ENCODE assay signal across 16 mouse cellular contexts in genomic region chr10:19692332-19692731, GRCm38 (mm10). TPM values are rescaled to one million over a fixed set of nuclear protein-coding genes. Genes with fewer than 3 reads are reported as not detected.
DNase-seq lines count a peak whose midpoint lies in the region; ATAC-seq and TF ChIP-seq lines count a peak whose summit lies in the region.
"Had no signal": no experiment of that assay in that cellular context is flagged by ENCODE, and none has a peak within 500 bp of the region (broad histone marks: within the 10 kb centered on the region; RNA-seq: fewer than 3 reads in every experiment).

No protein-coding gene starts in this region.

- H3K4me1 ChIP-seq in heart, embryonic 16.5 days (ENCODE audit: control insufficient read depth, insufficient read depth, low read length): 0 out of 2 replicates have a peak, but pooled peaks cover 3% of the 10 kb centered on the region
- H3K4me1 ChIP-seq in megakaryocyte, embryonic 14.5 days: peaks cover 38% of the 10 kb centered on the region
- peaks cover 21% of the 10 kb centered on the region for H3K4me1 ChIP-seq in bone marrow macrophage, adult 2 months (ENCODE audit: control insufficient read depth, insufficient read depth, low read length)
- no peaks in the 10 kb centered on the region for H3K4me1 ChIP-seq in olfactory bulb, adult 2 months (ENCODE audit: control insufficient read depth, insufficient read depth, low read length)
- no peaks in the 10 kb centered on the region for H3K4me1 ChIP-seq in limb, embryonic 10.5 days
- H3K4me1 ChIP-seq: embryonic facial prominence, embryonic 13.5 days; forebrain, embryonic 10.5 days; hindbrain, embryonic 13.5 days; midbrain, embryonic 13.5 days had no signal

- H3K4me3 ChIP-seq in heart, embryonic 16.5 days (ENCODE audit: low read length): no peak overlapping the region
- H3K4me3 ChIP-seq in megakaryocyte, embryonic 14.5 days (replicated peaks): peak overlapping the region; percentile 82
- 0 out of 2 replicates have a peak overlapping the region, but pooled peaks have one; percentile 3 for H3K4me3 ChIP-seq in bone marrow macrophage, adult 2 months (ENCODE audit: insufficient read depth, low read length)
- no peak overlapping the region for H3K4me3 ChIP-seq in olfactory bulb, adult 2 months (ENCODE audit: insufficient read depth, low read depth, low read length)
- no peak overlapping the region for H3K4me3 ChIP-seq in limb, embryonic 10.5 days
- H3K4me3 ChIP-seq: embryonic facial prominence, embryonic 13.5 days; forebrain, embryonic 10.5 days; heart, embryonic 12.5 days; hindbrain, embryonic 13.5 days; midbrain, embryonic 13.5 days had no signal

- WGBS in heart, embryonic 16.5 days: 80% methylated on average over 7 of the region's 7 CpGs
- 88% methylated on average over 7 of the region's 7 CpGs for WGBS in olfactory bulb, adult 2 months
- WGBS in limb, embryonic 10.5 days: 94% methylated on average over 7 of the region's 7 CpGs

- peak overlapping the region; percentile 17; the same call in 1 of the 2 replicates for H3K27ac ChIP-seq in heart, embryonic 16.5 days (ENCODE audit: low read length)
- peak overlapping the region; percentile 83 for H3K27ac ChIP-seq in bone marrow macrophage, adult 2 months (ENCODE audit: insufficient read depth, low read depth, low read length)
- H3K27ac ChIP-seq in olfactory bulb, adult 2 months (ENCODE audit: insufficient read depth, low read depth, low read length): peak overlapping the region; percentile 48; the same call in 1 of the 2 replicates
- no peak overlapping the region for H3K27ac ChIP-seq in limb, embryonic 10.5 days
- H3K27ac ChIP-seq: embryonic facial prominence, embryonic 13.5 days; forebrain, embryonic 10.5 days; hindbrain, embryonic 13.5 days; liver, embryonic 14.5 days; midbrain, embryonic 13.5 days had no signal

- H3K36me3 ChIP-seq in heart, embryonic 16.5 days (ENCODE audit: control insufficient read depth, insufficient read depth): no peaks in the 10 kb centered on the region
- no peaks in the 10 kb centered on the region for H3K36me3 ChIP-seq in megakaryocyte, embryonic 14.5 days (replicated peaks; ENCODE audit: low read length)
- no peaks in the 10 kb centered on the region for H3K36me3 ChIP-seq in limb, embryonic 10.5 days
- H3K36me3 ChIP-seq: embryonic facial prominence, embryonic 13.5 days; forebrain, embryonic 10.5 days; heart, embryonic 12.5 days; hindbrain, embryonic 13.5 days; midbrain, embryonic 13.5 days had no signal

- DNase-seq in heart, postnatal 36 days: no peak
- DNase-seq in limb, embryonic 10.5 days (ENCODE audit: low spot score): no peak
- DNase-seq: cerebellum, adult 2 months had no signal

- no peaks in the 10 kb centered on the region for H3K27me3 ChIP-seq in heart, embryonic 16.5 days (ENCODE audit: control insufficient read depth, insufficient read depth, low read length)
- peaks cover 1% of the 10 kb centered on the region for H3K27me3 ChIP-seq in megakaryocyte, embryonic 14.5 days (replicated peaks)
- H3K27me3 ChIP-seq in limb, embryonic 10.5 days (ENCODE audit: low read depth, poor library complexity, severe bottlenecking): no peaks in the 10 kb centered on the region
- H3K27me3 ChIP-seq: embryonic facial prominence, embryonic 13.5 days; heart, embryonic 12.5 days; midbrain, embryonic 13.5 days had no signal

- no peak for ATAC-seq in heart, embryonic 16.5 days (replicated peaks; ENCODE audit: extremely low read depth, insufficient read depth, low FRiP score)
- no peak for ATAC-seq in megakaryocyte, adult 5-6 weeks (ENCODE audit: poor library complexity, severe bottlenecking)

- TF ChIP-seq CTCF in bone marrow macrophage, adult 2 months (IDR thresholded peaks at IDR 0.05; ENCODE audit: low read depth, low read length): no peak
- no peak for TF ChIP-seq CTCF in olfactory bulb, adult 2 months (IDR thresholded peaks at IDR 0.05; ENCODE audit: insufficient read depth, low read depth, low read length)

- H3K9me3 ChIP-seq in heart, embryonic 16.5 days (replicated peaks; ENCODE audit: control insufficient read depth, low read length): no peaks in the 10 kb centered on the region
- no peaks in the 10 kb centered on the region for H3K9me3 ChIP-seq in megakaryocyte, embryonic 14.5 days
- no peaks in the 10 kb centered on the region for H3K9me3 ChIP-seq in limb, embryonic 10.5 days (replicated peaks)
- H3K9me3 ChIP-seq: embryonic facial prominence, embryonic 13.5 days; forebrain, embryonic 10.5 days; heart, embryonic 12.5 days; hindbrain, embryonic 13.5 days; midbrain, embryonic 13.5 days had no signal

- intact Hi-C loops in heart, postnatal 36 days (cut with DNase I): loop anchor here (2.0 to 5.0 kb wide), 4 partner anchors 95 to 775 kb away; no protein-coding TSS in a partner anchor

- H3K4me2 ChIP-seq in heart, embryonic 16.5 days (ENCODE audit: low read depth, low read length): no peak overlapping the region
- H3K4me2 ChIP-seq: embryonic facial prominence, embryonic 13.5 days; hindbrain, embryonic 13.5 days; midbrain, embryonic 13.5 days had no signal

- no peak overlapping the region for H3K9ac ChIP-seq in heart, embryonic 16.5 days (ENCODE audit: low read length)
- H3K9ac ChIP-seq: embryonic facial prominence, embryonic 13.5 days; heart, embryonic 12.5 days; hindbrain, embryonic 13.5 days; liver, embryonic 14.5 days; midbrain, embryonic 13.5 days had no signal

- TF ChIP-seq POLR2A in bone marrow macrophage, adult 2 months (IDR thresholded peaks at IDR 0.05; ENCODE audit: borderline replicate concordance, low read depth, low read length): no peak
- TF ChIP-seq POLR2A in olfactory bulb, adult 2 months (IDR thresholded peaks at IDR 0.05; ENCODE audit: insufficient read depth, low read depth, low read length): no peak

RNA-seq across cellular contexts. Expression of gene Il20ra, which starts 20.0 kb away (rescaled TPM):
- 0.12 and 0.21 TPM in 2 replicates for polyA plus RNA-seq in heart, embryonic 16.5 days (2015; fragmentation: Nextera tagmentation; extraction: Ambion mirVana)
- not detected for total RNA-seq in heart, postnatal 36 days (2021)
- 0.19 TPM in 1 of 2 replicates, not detected in the other for polyA plus RNA-seq in megakaryocyte, embryonic 14.5 days (2012; ENCODE audit: insufficient read depth, low replicate concordance)
- total RNA-seq in megakaryocyte, adult 5-6 weeks (2015): 0.39 TPM in 1 of 2 replicates, not detected in the other
- 0.73 TPM in 1 of 2 replicates, not detected in the other for total RNA-seq in megakaryocyte, adult 5-6 weeks (2017)
- polyA plus RNA-seq in bone marrow macrophage, adult 2 months (2012; ENCODE audit: insufficient read depth, insufficient read length, missing spikeins): not detected in 2 replicates
- polyA plus RNA-seq in olfactory bulb, adult 2 months (2012; ENCODE audit: insufficient read depth, insufficient read length, low replicate concordance, missing spikeins): not detected in 2 replicates
- polyA plus RNA-seq in limb, embryonic 10.5 days (2016; fragmentation: Nextera tagmentation; extraction: Ambion mirVana): 0.06 and 0.20 TPM in 2 replicates
- total RNA-seq: gastrocnemius, postnatal 25 days had no signal
- polyA plus RNA-seq: heart, embryonic 12.5 days; neural tube, embryonic 11.5 days had no signal

Comparison
In these comparisons a context has a peak if more than half of its experiments do, and no peak if none do; other contexts are left out.
1. H3K4me3 ChIP-seq: peak in megakaryocyte, embryonic 14.5 days (single experiment) and bone marrow macrophage, adult 2 months (single experiment); none in heart, embryonic 16.5 days (single experiment), olfactory bulb, adult 2 months (single experiment) and limb, embryonic 10.5 days (single experiment).